Mouse (Mus musculus): ENCODE measurements around the gene Polg2.

DNA sequence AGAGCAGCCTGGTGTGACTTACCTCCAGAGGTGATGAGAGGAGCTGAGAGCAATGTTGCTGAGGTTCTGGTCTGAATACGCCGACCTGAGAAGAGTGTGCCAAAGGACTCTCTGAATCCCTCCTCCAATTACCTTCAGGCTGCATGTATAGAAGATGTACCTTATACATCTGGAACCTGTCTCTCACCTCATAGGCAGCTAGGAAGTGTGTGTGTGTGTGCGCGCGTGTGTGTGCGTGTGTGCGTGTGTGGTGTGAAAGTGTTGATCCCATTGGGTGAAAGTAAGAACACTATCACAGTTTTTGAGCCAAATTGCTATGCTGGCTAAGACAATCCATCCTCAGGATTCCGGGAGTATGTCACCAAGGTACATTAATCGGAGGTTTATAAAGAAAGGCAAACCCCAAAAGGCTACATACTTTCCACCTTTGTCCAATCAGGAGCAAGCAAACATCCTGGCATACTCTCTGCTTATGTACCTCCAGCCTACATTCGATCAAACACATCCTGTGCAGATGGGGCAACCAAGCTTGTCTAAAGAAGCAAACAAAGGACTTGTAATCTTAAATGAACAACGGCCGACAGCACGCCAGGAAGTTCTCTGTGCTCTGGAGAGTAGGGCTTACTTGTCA, 29.1 kb downstream of the Polg2 start, which contains the start of gene Pecam1:
- TF ChIP-seq CTCF (IDR thresholded peaks at IDR 0.05; ENCODE audit: low read depth), result no peak
- no peak for TF ChIP-seq EP300 (IDR thresholded peaks at IDR 0.05; ENCODE audit: low read depth)

Data from liver, postnatal 0 days (tissue).